Mouse (Mus musculus) heart, postnatal 0 days (tissue): ENCODE measurements around the gene Rara. TPM values are rescaled to one million over a fixed set of nuclear protein-coding genes. Genes with fewer than 3 reads are reported as not detected.

Source experiments
- ATAC-seq: fragments of 200-750 bp; cut with Nextera tagmentation; 2 replicates; pipeline ENCODE4 v1.8.0; 2017; ENCODE audit warnings: low read depth, moderate number of reproducible peaks, moderate library complexity; ENCODE audit not compliant: insufficient read depth
- DNase-seq: peaks from one replicate; pipeline ENCODE4 v3.0.0-alpha.2; 2016; ENCODE audit warnings: low spot score
- H3K27ac ChIP-seq: fragments of 300-500 bp; sonication (generic); 2 replicates; pipeline ENCODE4 v1.5.1; 2014; ENCODE audit warnings: low read depth, mild to moderate bottlenecking
- H3K27me3 ChIP-seq: fragments of 300-500 bp; sonication (generic); 2 replicates; pipeline ENCODE4 v1.6.1; 2014; ENCODE audit warnings: low read length, mixed read lengths; ENCODE audit not compliant: control insufficient read depth, insufficient read depth
- H3K36me3 ChIP-seq: fragments of 300-500 bp; sonication (generic); replicated peaks from 2 replicates; pipeline ENCODE4 v1.6.1; 2014; ENCODE audit warnings: low read length, mixed read lengths; ENCODE audit not compliant: control insufficient read depth, insufficient read depth
- H3K4me1 ChIP-seq: fragments of 300-500 bp; sonication (generic); 2 replicates; pipeline ENCODE4 v1.6.1; 2014; ENCODE audit warnings: antibody characterized with exemption; ENCODE audit not compliant: control insufficient read depth, insufficient read depth
- H3K4me2 ChIP-seq: fragments of 300-500 bp; sonication (generic); 2 replicates; pipeline ENCODE4 v1.6.1; 2014; ENCODE audit warnings: low read depth, mild to moderate bottlenecking, low read length, moderate library complexity
- H3K4me3 ChIP-seq: fragments of 300-500 bp; sonication (generic); 2 replicates; pipeline ENCODE4 v1.5.1; 2014; ENCODE audit warnings: low read depth, low read length
- H3K9ac ChIP-seq: fragments of 300-500 bp; sonication (generic); replicated peaks from 2 replicates; pipeline ENCODE4 v1.6.1; 2014; ENCODE audit warnings: low read depth, low read length, mixed read lengths
- H3K9me3 ChIP-seq: fragments of 300-500 bp; sonication (generic); replicated peaks from 2 replicates; pipeline ENCODE4 v1.6.1; 2016; ENCODE audit warnings: low read length; ENCODE audit not compliant: control insufficient read depth
- CTCF ChIP-seq: IDR thresholded peaks from 2 replicates; pipeline ENCODE4 v1.5.1; 2016; ENCODE audit warnings: antibody characterized with exemption, control low read depth, low read depth
- EP300 ChIP-seq: IDR thresholded peaks from 2 replicates; pipeline ENCODE4 v1.6.1; 2016; ENCODE audit warnings: antibody characterized with exemption, low read depth
- WGBS: fragments of 180-500 bp; shearing (Covaris S2); extraction: QIAGEN DNeasy Blood & Tissue Kit; methylation state at CpG from one replicate; pipeline ENCODE4 v1.1.7; 2014; 5-methylcytosine and 5-hydroxymethylcytosine counted together
- polyA plus RNA-seq: library from polyadenylated mRNA; unstranded; fragments of >200 nt; fragmentation: Nextera tagmentation; extraction: Ambion mirVana; gene quantifications from 2 replicates; pipeline ENCODE4 v1.2.1, GENCODE M21; 2015
- total RNA-seq: library from RNA; depleted of rRNA; stranded (reverse); fragments of >200 nt; gene quantifications from 2 replicates; pipeline ENCODE4 v1.2.3, GENCODE M21; 2014; ENCODE audit warnings: low replicate concordance

Gene Rara
- total and polyA plus RNA-seq, 2 experiments from 2014 or later, result 15.8 to 24.0 TPM

DNA sequence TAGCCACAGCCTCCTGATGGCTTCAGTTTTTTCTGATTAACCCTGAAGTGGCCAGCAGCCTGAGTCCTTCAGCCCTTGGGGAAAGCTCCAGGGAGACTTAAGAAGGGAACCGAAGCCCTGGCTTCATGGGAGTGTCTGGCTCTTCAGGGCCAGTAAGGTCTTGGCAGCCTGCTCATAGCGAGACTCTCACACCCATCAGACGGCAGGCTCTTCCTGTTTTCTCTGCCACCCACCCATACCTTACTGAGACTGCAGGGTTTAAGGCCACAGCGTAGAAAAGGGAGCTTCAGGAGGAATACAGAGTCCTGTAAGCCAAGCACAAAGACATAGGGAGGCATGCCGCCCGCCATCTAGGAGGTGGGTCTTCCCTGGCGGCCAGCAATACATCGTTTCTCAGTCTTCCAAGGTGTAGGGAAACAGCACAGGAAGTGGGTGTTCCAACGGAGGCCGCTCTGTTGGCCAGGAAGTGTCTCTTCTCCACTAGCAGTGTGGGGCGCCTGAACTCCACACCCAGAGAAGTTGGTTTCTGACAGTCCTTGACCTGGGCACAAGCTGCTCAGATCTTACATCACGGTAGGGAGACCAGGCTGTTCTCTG lies 27.0 kb upstream of the Rara start:
- TF ChIP-seq CTCF (no peak), EP300 (no peak)
- ATAC-seq (0 out of 2 replicates have a peak, but pooled peaks have one; percentile 31), DNase-seq (no peak)
- Histone ChIP-seq H3K9ac (no peak overlapping the region), H3K4me3 (no peak overlapping the region), H3K27ac (0 out of 2 replicates have a peak overlapping the region, but pooled peaks have one; percentile 4), H3K9me3 (no peaks in the 10 kb centered on the region), H3K4me1 (peaks cover 8% of the 10 kb centered on the region), H3K27me3 (no peaks in the 10 kb centered on the region), H3K4me2 (no peak overlapping the region), H3K36me3 (peaks cover 61% of the 10 kb centered on the region)
- 65% methylated on average over 12 of the region's 12 CpGs for WGBS

- ATAC-seq (no peak), DNase-seq (peak; percentile 19)
- Histone ChIP-seq H3K9me3 (no peaks in the 10 kb centered on the region), H3K4me3 (no peak overlapping the region), H3K9ac (no peak overlapping the region), H3K4me1 (peaks cover 8% of the 10 kb centered on the region), H3K36me3 (peaks cover 40% of the 10 kb centered on the region), H3K27me3 (no peaks in the 10 kb centered on the region), H3K4me2 (no peak overlapping the region), H3K27ac (0 out of 2 replicates have a peak overlapping the region, but pooled peaks have one; percentile 21)
- TF ChIP-seq CTCF, result no peak
- no peak for TF ChIP-seq EP300
- WGBS, result 25% methylated on average over 10 of the region's 10 CpGs
Observed at GRCm38 (mm10) chr11:98902621-98903245, 24.9 kb upstream of the Rara start.

DNA sequence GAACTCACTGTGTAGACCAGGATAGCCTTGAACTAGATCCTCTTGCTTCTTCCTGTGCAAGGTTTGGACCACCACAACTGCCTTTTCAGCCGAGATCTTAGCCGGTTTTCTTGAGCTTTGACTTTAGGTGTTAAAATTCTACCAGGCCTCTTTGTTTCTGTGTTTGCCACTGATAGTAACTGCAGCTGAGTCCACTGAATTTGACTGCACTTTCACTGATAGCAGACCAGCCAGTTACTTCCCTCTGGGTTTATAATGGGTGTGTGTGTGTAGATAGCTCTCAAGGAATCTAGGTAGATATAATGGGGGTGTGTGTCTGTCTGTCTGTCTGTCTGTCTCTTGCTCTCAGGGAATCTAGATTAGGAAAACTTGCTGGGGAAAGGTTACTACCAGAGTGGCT lies 23.0 kb upstream of the Rara start:
- no peak overlapping the region for H3K4me3 ChIP-seq
- H3K9me3 ChIP-seq, result no peaks in the 10 kb centered on the region
- H3K27ac ChIP-seq, result no peak overlapping the region
- TF ChIP-seq CTCF (no peak), EP300 (no peak)
- no peaks in the 10 kb centered on the region for H3K27me3 ChIP-seq
- no peak overlapping the region for H3K9ac ChIP-seq
- WGBS, result 47% methylated on average over 2 of the region's 2 CpGs
- no peak overlapping the region for H3K4me2 ChIP-seq
- H3K4me1 ChIP-seq, result peaks cover 22% of the 10 kb centered on the region
- H3K36me3 ChIP-seq, result peaks cover 25% of the 10 kb centered on the region
- no peak for ATAC-seq
- DNase-seq, result no peak

GRCm38 (mm10) chr11:98905033-98905432 lies 22.6 kb upstream of the Rara start:
- no peaks in the 10 kb centered on the region for H3K27me3 ChIP-seq
- no peak for TF ChIP-seq EP300
- no peak for TF ChIP-seq CTCF
- no peak overlapping the region for H3K4me3 ChIP-seq
- H3K9me3 ChIP-seq, result no peaks in the 10 kb centered on the region
- DNase-seq (no peak), ATAC-seq (no peak)
- 32% methylated on average over 7 of the region's 7 CpGs for WGBS
- no peak overlapping the region for H3K9ac ChIP-seq
- H3K4me2 ChIP-seq, result no peak overlapping the region
- peaks cover 24% of the 10 kb centered on the region for H3K4me1 ChIP-seq
- no peak overlapping the region for H3K27ac ChIP-seq
- H3K36me3 ChIP-seq, result peaks cover 20% of the 10 kb centered on the region

GRCm38 (mm10) chr11:98905583-98905982 lies 22.0 kb upstream of the Rara start:
- H3K9ac ChIP-seq, result no peak overlapping the region
- no peaks in the 10 kb centered on the region for H3K27me3 ChIP-seq
- no peak overlapping the region for H3K4me3 ChIP-seq
- no peak overlapping the region for H3K27ac ChIP-seq
- H3K36me3 ChIP-seq, result peaks cover 20% of the 10 kb centered on the region
- 49% methylated on average over 4 of the region's 4 CpGs for WGBS
- no peak overlapping the region for H3K4me2 ChIP-seq
- H3K4me1 ChIP-seq, result peaks cover 24% of the 10 kb centered on the region
- ATAC-seq (no peak), DNase-seq (no peak)
- no peaks in the 10 kb centered on the region for H3K9me3 ChIP-seq
- no peak for TF ChIP-seq CTCF
- no peak for TF ChIP-seq EP300

DNA sequence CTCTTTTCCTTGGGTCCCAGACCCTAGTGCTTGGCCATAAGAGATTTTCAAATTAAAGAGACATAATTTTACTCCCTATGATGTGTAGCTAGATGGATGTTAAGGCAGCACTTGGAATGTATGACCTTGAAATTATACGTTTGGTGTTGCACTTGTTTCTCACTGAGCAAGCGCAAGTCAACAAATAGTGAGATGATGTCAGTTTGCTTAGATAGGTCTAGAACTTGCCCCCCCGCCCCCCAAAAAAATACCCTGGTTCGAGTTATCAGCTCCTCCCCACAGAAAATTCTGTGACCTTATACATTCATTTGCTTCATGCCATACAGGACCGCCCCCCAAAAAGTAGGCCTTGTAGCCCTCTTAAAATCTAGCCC lies 20.6 kb upstream of the Rara start:
- no peak for ATAC-seq

More for the DNA sequence above, 20.6 kb upstream of the Rara start:
- Histone ChIP-seq H3K9ac (no peak overlapping the region), H3K4me1 (peaks cover 24% of the 10 kb centered on the region), H3K27ac (peak overlapping the region; percentile 31; the same call in 1 of the 2 replicates), H3K36me3 (peaks cover 12% of the 10 kb centered on the region), H3K4me2 (peak overlapping the region; percentile 67), H3K4me3 (peak overlapping the region; percentile 49), H3K9me3 (no peaks in the 10 kb centered on the region), H3K27me3 (no peaks in the 10 kb centered on the region)
- DNase-seq, result no peak
- WGBS, result 60% methylated on average over 5 of the region's 5 CpGs
- TF ChIP-seq EP300 (no peak), CTCF (no peak)
